Mouse (Mus musculus) kidney, adult 8-10 months (tissue): Measurements from ENCODE around the gene Ccna2.

Experiments used
- DNase-seq, 2 experiments: peaks; one replicate each; pipeline ENCODE4 v3.0.0; 2022

Ccna2 gene

DNA sequence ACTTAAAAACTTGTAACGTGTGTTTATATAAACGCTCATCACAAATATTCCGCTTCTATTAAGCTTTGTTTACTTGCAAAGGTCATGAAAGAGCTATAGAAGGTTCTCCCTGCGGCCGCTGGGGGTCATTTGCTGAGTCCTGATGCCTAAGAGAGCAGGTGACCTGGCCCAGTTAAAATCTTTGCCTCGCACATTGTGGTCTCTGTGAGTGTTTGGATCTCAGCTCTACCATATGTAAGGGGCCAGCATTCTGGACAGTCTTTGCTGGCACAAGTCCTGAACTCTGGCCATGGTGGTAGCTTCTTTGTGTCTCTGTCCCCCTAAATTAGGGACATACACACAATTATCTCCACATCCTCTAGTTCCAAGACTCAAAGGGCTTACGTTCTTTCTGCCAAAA lies 39.2 kb downstream of the Ccna2 start:
- no peak for DNase-seq

DNA sequence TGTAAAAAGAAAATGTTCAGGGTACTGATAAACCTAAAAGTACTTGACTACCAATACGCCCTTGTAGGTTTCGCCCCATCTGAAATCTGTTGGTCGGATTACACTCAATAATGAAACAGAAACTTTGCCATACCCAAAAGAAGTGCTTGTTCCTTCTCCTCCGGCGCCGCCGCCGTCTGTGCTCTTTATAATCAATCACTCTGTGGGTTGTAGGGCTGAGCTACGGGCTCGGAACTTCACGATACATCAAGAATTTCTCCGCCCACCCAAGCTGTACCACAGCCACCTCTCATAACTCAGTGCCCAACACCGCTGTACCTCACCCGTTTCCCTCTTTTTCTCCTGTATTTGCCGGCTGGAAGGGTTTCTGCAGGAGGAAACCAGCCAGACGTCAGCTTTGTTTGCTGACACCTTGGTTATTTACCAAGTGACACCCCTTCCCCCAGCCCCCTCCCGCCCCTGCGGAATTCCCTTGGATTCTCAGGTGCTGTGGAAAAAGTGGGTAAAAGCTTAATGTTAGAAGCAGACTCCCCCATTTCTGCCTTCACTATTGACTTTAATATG lies 39.9 kb downstream of the Ccna2 start:
- no peak for DNase-seq

GRCm38 (mm10) chr3:36531242-36531641 lies 40.7 kb downstream of the Ccna2 start:
- no peak for DNase-seq

- DNase-seq, result no peak
Observed at GRCm38 (mm10) chr3:36530781-36531180, 41.2 kb downstream of the Ccna2 start.

DNA sequence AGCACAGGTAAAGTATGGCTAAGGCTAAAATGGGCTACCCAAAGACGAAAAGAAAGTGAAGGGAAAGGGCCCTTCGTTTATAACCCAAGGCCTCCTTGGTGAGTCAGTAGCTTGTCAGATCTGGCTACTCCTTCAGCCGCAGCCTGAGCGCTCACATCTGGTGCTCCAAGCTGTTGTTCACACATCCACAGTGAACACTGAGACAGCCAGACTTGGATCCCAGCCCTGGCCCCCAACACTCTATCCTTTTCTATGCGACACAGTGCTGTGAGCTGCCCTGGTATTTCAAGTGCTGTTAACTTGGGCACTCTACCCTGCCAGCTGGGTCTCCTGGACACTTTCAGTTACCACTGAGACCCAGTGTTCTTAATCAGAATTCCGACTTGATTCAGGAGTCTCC lies 41.6 kb downstream of the Ccna2 start:
- no peak for DNase-seq

GRCm38 (mm10) chr3:36524466-36524865 lies 47.5 kb downstream of the Ccna2 start:
- no peak for DNase-seq

- DNase-seq, result no peak
Observed at GRCm38 (mm10) chr3:36522137-36522536, 49.8 kb downstream of the Ccna2 start.

- no peak for DNase-seq
Observed at GRCm38 (mm10) chr3:36521073-36522060, 50.6 kb downstream of the Ccna2 start, which contains the start of gene Gm11549. Gene Gm11549 (minus strand): TSS chr3:36521813.

GRCm38 (mm10) chr3:36516196-36516595 lies 55.8 kb downstream of the Ccna2 start:
- DNase-seq, result no peak
